Mouse (Mus musculus): ENCODE measurements around the gene Pds5a. TPM values are rescaled to one million over a fixed set of nuclear protein-coding genes. Genes with fewer than 3 reads are reported as not detected.

The Pds5a gene
- total RNA-seq, 1 experiment: 161 TPM

DNA sequence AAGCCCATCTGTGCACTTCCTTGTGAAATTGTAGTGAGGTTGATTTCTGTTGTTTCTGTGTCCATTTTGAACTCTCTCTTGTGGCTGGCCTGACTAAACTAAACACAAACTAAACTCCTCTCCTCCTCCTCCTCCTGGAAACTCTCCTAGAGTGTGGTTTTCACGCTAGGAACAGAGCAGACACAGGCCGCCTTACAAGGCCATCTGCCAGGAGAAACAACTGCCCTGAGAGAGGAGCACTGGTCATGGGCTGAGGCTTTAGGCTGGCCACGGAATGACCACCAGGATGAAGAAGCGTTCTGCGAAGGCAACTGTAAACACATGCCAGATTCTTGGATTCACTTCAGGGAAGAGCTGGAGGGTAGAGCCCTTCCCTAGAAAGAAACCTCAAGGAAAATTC, 8.9 kb upstream of the Pds5a start:
- in situ Hi-C loops (cut with MboI; ENCODE audit: low sequenced_read_pairs in 2 of 2, unreplicated experiment in 2 of 2): no loop called here
- no peaks in the 10 kb centered on the region for H3K9me3 ChIP-seq (ENCODE audit: control insufficient read depth, insufficient read depth, low read depth, low read length)
- no peak for DNase-seq (ENCODE audit: low read depth, low spot score)
- no peak overlapping the region for H3K27ac ChIP-seq (ENCODE audit: insufficient read depth, low read depth, low read length, poor library complexity, severe bottlenecking)
- H3K4me1 ChIP-seq (ENCODE audit: control insufficient read depth in 2 of 2, insufficient read depth in 2 of 2, low read length in 2 of 2, poor library complexity in 1 of 2): peaks cover 0 to 2% of the 10 kb centered on the region in 2 experiments; a peak in 2 of 4 replicates
- no peak for TF ChIP-seq ZC3H11A (IDR thresholded peaks at IDR 0.05; ENCODE audit: borderline replicate concordance, low read depth, low read length)
- no peak for TF ChIP-seq ZNF384 (IDR thresholded peaks at IDR 0.05; ENCODE audit: low read depth, low read length)
- no peak for TF ChIP-seq HCFC1 (IDR thresholded peaks at IDR 0.05; ENCODE audit: borderline replicate concordance, insufficient read depth, low read length)
- no peak overlapping the region for H3K9ac ChIP-seq (ENCODE audit: insufficient read depth, low read depth, low read length, poor library complexity, severe bottlenecking)
- H3K36me3 ChIP-seq (ENCODE audit: control insufficient read depth, insufficient read depth, low read length, poor library complexity, severe bottlenecking): no peaks in the 10 kb centered on the region
- no peak overlapping the region for H3K4me3 ChIP-seq (ENCODE audit: insufficient read depth in 1 of 2, low read depth in 1 of 2, low read length in 2 of 2, poor library complexity in 1 of 2, severe bottlenecking in 1 of 2)

DNA sequence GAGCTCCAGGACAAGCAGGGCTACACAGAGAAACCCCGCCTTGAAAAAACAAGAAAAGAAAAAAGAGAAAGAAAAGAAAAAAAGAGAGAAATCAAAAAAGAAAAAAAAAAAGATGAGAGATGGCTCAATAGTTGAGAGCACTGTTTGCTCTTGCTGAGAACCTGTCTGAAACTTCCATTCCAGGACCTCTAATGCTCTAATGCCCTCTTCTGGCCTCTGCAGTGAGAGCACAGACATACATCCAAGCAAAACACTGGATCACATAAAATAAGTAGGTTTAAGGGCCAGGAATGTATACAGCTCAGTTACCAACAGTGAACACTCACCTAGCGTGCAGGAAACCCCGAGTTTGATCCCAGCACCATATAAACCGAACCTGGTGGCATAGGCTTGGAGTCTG, 8.1 kb upstream of the Pds5a start:
- no peak for DNase-seq (ENCODE audit: low read depth, low spot score)

DNA sequence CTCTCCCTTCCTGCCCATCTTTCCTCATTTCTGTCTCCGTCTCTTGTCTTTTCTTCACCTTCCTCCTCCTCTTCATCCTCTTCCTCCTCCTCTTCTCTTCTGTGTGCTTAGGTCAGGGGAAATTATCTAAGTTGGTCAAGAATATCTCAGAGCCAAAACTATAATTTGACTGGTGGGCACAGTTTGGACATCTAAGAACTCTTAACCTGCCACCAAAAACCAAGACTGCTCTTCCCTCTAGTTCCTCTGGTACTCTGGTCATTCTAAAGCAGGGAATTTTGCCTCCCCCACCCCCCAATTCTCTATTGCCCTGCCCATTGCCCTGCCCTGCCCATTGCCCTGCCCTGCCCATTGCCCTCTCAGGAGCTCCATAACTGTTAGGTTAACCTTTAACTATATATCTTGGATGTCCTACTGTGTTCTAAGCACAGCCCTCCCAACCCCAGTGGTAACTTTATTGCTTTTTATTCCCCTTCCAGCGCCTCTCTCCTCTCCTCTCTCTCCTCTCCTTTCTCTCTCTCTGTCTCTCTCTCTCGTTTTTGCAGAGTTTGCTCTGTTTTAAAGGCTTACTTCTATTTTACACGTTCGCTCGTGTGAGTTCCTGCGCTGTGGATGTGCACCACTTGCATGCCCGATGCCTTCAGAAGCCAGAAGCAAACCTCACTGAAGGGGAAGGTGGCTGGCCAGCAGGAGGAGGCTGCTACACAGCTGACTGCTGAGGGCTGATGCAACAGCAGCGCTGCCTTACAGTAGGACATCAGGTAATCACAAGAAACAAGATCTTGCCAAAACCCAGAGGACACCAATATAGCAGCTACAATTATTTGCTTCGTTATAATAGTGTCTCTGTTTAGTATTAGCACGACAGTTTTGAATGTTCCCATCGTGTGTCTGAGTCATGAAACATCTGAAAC, 6.9 kb upstream of the Pds5a start:
- no peak for DNase-seq (ENCODE audit: low read depth, low spot score)
- H3K9ac ChIP-seq (ENCODE audit: insufficient read depth, low read depth, low read length, poor library complexity, severe bottlenecking): peak overlapping the region; percentile 9; the same call in 1 of the 2 replicates
- peaks cover 0 to 2% of the 10 kb centered on the region in 2 experiments; a peak in 2 of 4 replicates for H3K4me1 ChIP-seq (ENCODE audit: control insufficient read depth in 2 of 2, insufficient read depth in 2 of 2, low read length in 2 of 2, poor library complexity in 1 of 2)
- no peak overlapping the region for H3K27ac ChIP-seq (ENCODE audit: insufficient read depth, low read depth, low read length, poor library complexity, severe bottlenecking)
- in situ Hi-C loops (cut with MboI; ENCODE audit: low sequenced_read_pairs in 2 of 2, unreplicated experiment in 2 of 2): no loop called here
- H3K9me3 ChIP-seq (ENCODE audit: control insufficient read depth, insufficient read depth, low read depth, low read length): no peaks in the 10 kb centered on the region
- TF ChIP-seq CHD2 (IDR thresholded peaks at IDR 0.05; ENCODE audit: low read depth, low read length) (no peak), ZNF384 (IDR thresholded peaks at IDR 0.05; ENCODE audit: low read depth, low read length) (no peak), HCFC1 (IDR thresholded peaks at IDR 0.05; ENCODE audit: borderline replicate concordance, insufficient read depth, low read length) (no peak), ZC3H11A (IDR thresholded peaks at IDR 0.05; ENCODE audit: borderline replicate concordance, low read depth, low read length) (no peak), MAFK (IDR thresholded peaks at IDR 0.05; ENCODE audit: insufficient read depth, low read depth, low read length) (no peak)
- no peaks in the 10 kb centered on the region for H3K36me3 ChIP-seq (ENCODE audit: control insufficient read depth, insufficient read depth, low read length, poor library complexity, severe bottlenecking)
- peak overlapping the region in 1 of 2 experiments; percentile 25; a peak in 1 of 4 replicates for H3K4me3 ChIP-seq (ENCODE audit: insufficient read depth in 1 of 2, low read depth in 1 of 2, low read length in 2 of 2, poor library complexity in 1 of 2, severe bottlenecking in 1 of 2)

More for the DNA sequence above, 8.1 kb upstream of the Pds5a start:
- Histone ChIP-seq H3K9me3 (ENCODE audit: control insufficient read depth, insufficient read depth, low read depth, low read length) (no peaks in the 10 kb centered on the region), H3K36me3 (ENCODE audit: control insufficient read depth, insufficient read depth, low read length, poor library complexity, severe bottlenecking) (no peaks in the 10 kb centered on the region), H3K9ac (ENCODE audit: insufficient read depth, low read depth, low read length, poor library complexity, severe bottlenecking) (no peak overlapping the region), H3K4me1 (ENCODE audit: control insufficient read depth in 2 of 2, insufficient read depth in 2 of 2, low read length in 2 of 2, poor library complexity in 1 of 2) (peaks cover 0 to 2% of the 10 kb centered on the region in 2 experiments; a peak in 2 of 4 replicates), H3K4me3 (ENCODE audit: insufficient read depth in 1 of 2, low read depth in 1 of 2, low read length in 2 of 2, poor library complexity in 1 of 2, severe bottlenecking in 1 of 2) (no peak overlapping the region), H3K27ac (ENCODE audit: insufficient read depth, low read depth, low read length, poor library complexity, severe bottlenecking) (no peak overlapping the region; the same call in 1 of the 2 replicates)
- TF ChIP-seq HCFC1 (IDR thresholded peaks at IDR 0.05; ENCODE audit: borderline replicate concordance, insufficient read depth, low read length): no peak
- TF ChIP-seq CHD2 (IDR thresholded peaks at IDR 0.05; ENCODE audit: low read depth, low read length): no peak
- in situ Hi-C loops (cut with MboI; ENCODE audit: low sequenced_read_pairs in 2 of 2, unreplicated experiment in 2 of 2): no loop called here

DNA sequence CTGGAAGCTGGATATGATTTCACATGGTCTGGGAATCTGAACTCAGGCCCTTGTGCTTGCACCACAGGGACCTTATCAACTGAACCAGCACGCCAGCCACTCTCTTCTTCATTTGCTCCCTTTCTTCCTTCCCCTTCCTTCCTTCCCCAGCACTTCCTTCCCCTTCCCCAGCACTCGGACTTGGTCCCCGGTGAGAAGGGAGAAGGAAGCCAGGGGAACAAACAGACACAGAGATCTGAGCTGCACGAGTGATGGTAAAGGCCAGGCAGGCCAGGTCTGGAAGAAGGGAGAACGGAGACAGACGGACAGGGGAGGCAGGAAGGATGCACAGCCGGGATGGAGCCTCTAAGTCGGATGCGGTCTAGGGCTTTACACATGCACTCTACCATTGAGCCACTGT, 5.2 kb upstream of the Pds5a start:
- DNase-seq (ENCODE audit: low read depth, low spot score): no peak
- Histone ChIP-seq H3K9me3 (ENCODE audit: control insufficient read depth, insufficient read depth, low read depth, low read length) (no peaks in the 10 kb centered on the region), H3K4me3 (ENCODE audit: insufficient read depth in 1 of 2, low read depth in 1 of 2, low read length in 2 of 2, poor library complexity in 1 of 2, severe bottlenecking in 1 of 2) (peak overlapping the region in 1 of 2 experiments; percentile 44; a peak in 1 of 4 replicates), H3K9ac (ENCODE audit: insufficient read depth, low read depth, low read length, poor library complexity, severe bottlenecking) (peak overlapping the region; percentile 50; the same call in 1 of the 2 replicates), H3K4me1 (ENCODE audit: control insufficient read depth in 2 of 2, insufficient read depth in 2 of 2, low read length in 2 of 2, poor library complexity in 1 of 2) (peaks cover 0 to 6% of the 10 kb centered on the region in 2 experiments; a peak in 3 of 4 replicates), H3K27ac (ENCODE audit: insufficient read depth, low read depth, low read length, poor library complexity, severe bottlenecking) (no peak overlapping the region), H3K36me3 (ENCODE audit: control insufficient read depth, insufficient read depth, low read length, poor library complexity, severe bottlenecking) (no peaks in the 10 kb centered on the region)
- in situ Hi-C loops (cut with MboI; ENCODE audit: low sequenced_read_pairs in 2 of 2, unreplicated experiment in 2 of 2): no loop called here
- no peak for TF ChIP-seq ZC3H11A (IDR thresholded peaks at IDR 0.05; ENCODE audit: borderline replicate concordance, low read depth, low read length)
- TF ChIP-seq ZNF384 (IDR thresholded peaks at IDR 0.05; ENCODE audit: low read depth, low read length): no peak
- no peak for TF ChIP-seq MAFK (IDR thresholded peaks at IDR 0.05; ENCODE audit: insufficient read depth, low read depth, low read length)
- TF ChIP-seq HCFC1 (IDR thresholded peaks at IDR 0.05; ENCODE audit: borderline replicate concordance, insufficient read depth, low read length): no peak
- no peak for TF ChIP-seq CHD2 (IDR thresholded peaks at IDR 0.05; ENCODE audit: low read depth, low read length)

All from ES-E14 (cell line).